Mouse (Mus musculus) layer of hippocampus, postnatal 10 days (tissue): ENCODE data around the gene Wdr70. TPM values are rescaled to one million over a fixed set of nuclear protein-coding genes. Genes with fewer than 3 reads are reported as not detected.

Experiments
- DNase-seq, 2 experiments: peaks; one replicate each; pipeline ENCODE4 v3.0.0; 2021; ENCODE audit warnings: low spot score in 2 of 2
- total RNA-seq, 2 experiments: library from RNA; stranded (reverse); gene quantifications; 2 replicates each; pipeline ENCODE4 v1.2.3; 2021

Gene Wdr70
- total RNA-seq, 2 experiments from 2014 or later, result 35.8 to 37.3 TPM

GRCm38 (mm10) chr15:7935571-7936165 is 163.3 kb downstream of the Wdr70 start:
- no peak for DNase-seq

- DNase-seq, result no peak
Observed at GRCm38 (mm10) chr15:7934580-7934979, 164.4 kb downstream of the Wdr70 start.

- DNase-seq, result peak; percentile 14 to 22
Observed at GRCm38 (mm10) chr15:7934105-7934504, 164.9 kb downstream of the Wdr70 start.

- DNase-seq, result no peak
Observed at GRCm38 (mm10) chr15:7931605-7932008, 167.4 kb downstream of the Wdr70 start.

GRCm38 (mm10) chr15:7925382-7925781 is 173.6 kb downstream of the Wdr70 start:
- no peak for DNase-seq

GRCm38 (mm10) chr15:7923281-7923680 is 175.7 kb downstream of the Wdr70 start:
- no peak for DNase-seq

GRCm38 (mm10) chr15:7922291-7923037 is 176.5 kb downstream of the Wdr70 start:
- no peak for DNase-seq

GRCm38 (mm10) chr15:7921124-7921523 is 177.9 kb downstream of the Wdr70 start:
- no peak for DNase-seq

- DNase-seq, result no peak
Observed at GRCm38 (mm10) chr15:7906491-7907035, 192.4 kb downstream of the Wdr70 start.

- no peak for DNase-seq
Observed at GRCm38 (mm10) chr15:7899286-7899685, 199.7 kb downstream of the Wdr70 start.

- no peak for DNase-seq
Observed at GRCm38 (mm10) chr15:7891547-7892282, 207.3 kb downstream of the Wdr70 start.

- DNase-seq, result no peak
Observed at GRCm38 (mm10) chr15:7890286-7890685, 208.7 kb downstream of the Wdr70 start.

- DNase-seq, result no peak
Observed at GRCm38 (mm10) chr15:7889362-7889674, 209.7 kb downstream of the Wdr70 start.

GRCm38 (mm10) chr15:7888617-7889361 is 210.2 kb downstream of the Wdr70 start:
- no peak for DNase-seq

GRCm38 (mm10) chr15:7886591-7886990 is 212.4 kb downstream of the Wdr70 start:
- no peak for DNase-seq

GRCm38 (mm10) chr15:7885106-7885505 is 213.9 kb downstream of the Wdr70 start:
- DNase-seq, result no peak

- DNase-seq, result no peak
Observed at GRCm38 (mm10) chr15:7884181-7884580, 214.8 kb downstream of the Wdr70 start.

- no peak for DNase-seq
Observed at GRCm38 (mm10) chr15:7879956-7880355, 219.1 kb downstream of the Wdr70 start.

GRCm38 (mm10) chr15:7878861-7879260 is 220.1 kb downstream of the Wdr70 start:
- DNase-seq, result no peak

GRCm38 (mm10) chr15:7877560-7878467 is 221.2 kb downstream of the Wdr70 start:
- DNase-seq, result no peak
